8 mouse cellular contexts compared by ENCODE assay signal in genomic region chr4:95507141-95507945, GRCm38 (mm10). TPM values are rescaled to one million over a fixed set of nuclear protein-coding genes. Genes with fewer than 3 reads are reported as not detected.
DNase-seq lines count a peak whose midpoint lies in the region; ATAC-seq and TF ChIP-seq lines count a peak whose summit lies in the region.
"Had no signal": no experiment of that assay in that cellular context is flagged by ENCODE, and none has a peak within 500 bp of the region (broad histone marks: within the 10 kb centered on the region; RNA-seq: fewer than 3 reads in every experiment).

No protein-coding gene starts in this region.

- H3K4me3 ChIP-seq in stomach, embryonic 14.5 days (ENCODE audit: low read depth, low read length) = no peak overlapping the region
- H3K4me3 ChIP-seq in thymus, adult 2 months (ENCODE audit: control insufficient read depth, insufficient read depth, low read length) = no peak overlapping the region
- H3K4me3 ChIP-seq: embryonic facial prominence, embryonic 13.5 days had no signal

- 28% methylated on average over 7 of the region's 7 CpGs for WGBS in stomach, embryonic 14.5 days
- WGBS in thymus, adult 2 months = 71% methylated on average over 7 of the region's 7 CpGs

- H3K9me3 ChIP-seq in stomach, embryonic 14.5 days (ENCODE audit: control insufficient read depth, low read depth, low read length) = no peaks in the 10 kb centered on the region
- H3K9me3 ChIP-seq: embryonic facial prominence, embryonic 13.5 days had no signal

- peak overlapping the region; percentile 49; the same call in 1 of the 2 replicates for H3K27ac ChIP-seq in stomach, embryonic 14.5 days (ENCODE audit: low read length)
- H3K27ac ChIP-seq in thymus, adult 2 months (ENCODE audit: control insufficient read depth, insufficient read depth, low read length) = no peak overlapping the region
- H3K27ac ChIP-seq: embryonic facial prominence, embryonic 13.5 days had no signal

- peaks cover 12% of the 10 kb centered on the region; the same call in 1 of the 2 replicates for H3K4me1 ChIP-seq in stomach, embryonic 14.5 days (ENCODE audit: control insufficient read depth, insufficient read depth, low read length)
- no peaks in the 10 kb centered on the region for H3K4me1 ChIP-seq in thymus, adult 2 months (replicated peaks; ENCODE audit: control insufficient read depth, insufficient read depth, low read length)

- TF ChIP-seq CTCF in thymus, adult 2 months (IDR thresholded peaks at IDR 0.05; ENCODE audit: borderline replicate concordance, control insufficient read depth, extremely low read depth, insufficient read depth, low read length, poor library complexity) = no peak

- ATAC-seq in stomach, embryonic 14.5 days (ENCODE audit: insufficient number of reproducible peaks, insufficient read depth, low FRiP score, low read depth) = peak; percentile 56; the same call in 1 of the 2 replicates

- H3K9ac ChIP-seq in stomach, embryonic 14.5 days (replicated peaks; ENCODE audit: low read depth, low read length) = no peak overlapping the region
- H3K9ac ChIP-seq: embryonic facial prominence, embryonic 13.5 days had no signal

- no peak for TF ChIP-seq POLR2A in thymus, adult 2 months (IDR thresholded peaks at IDR 0.05; ENCODE audit: control insufficient read depth, extremely low read depth, insufficient read depth, low read length, poor library complexity)

- H3K4me2 ChIP-seq in stomach, embryonic 14.5 days (replicated peaks; ENCODE audit: low read depth, low read length) = no peak overlapping the region
- H3K4me2 ChIP-seq: embryonic facial prominence, embryonic 13.5 days had no signal

- peak; percentile 29 for DNase-seq in ovary, postnatal 14 days (ENCODE audit: low spot score)
- DNase-seq in ovary, adult 18-20 months (ENCODE audit: low spot score) = no peak
- peak; percentile 54 for DNase-seq in forelimb bud, embryonic 11.5 days (ENCODE audit: low read depth, low spot score)
- peak; percentile 55 for DNase-seq in kidney, postnatal 14 days
- DNase-seq in thymus, adult 2 months = no peak
- DNase-seq in layer of hippocampus, postnatal 10 days (ENCODE audit: low spot score in 2 of 2) = no peak

- H3K36me3 ChIP-seq in stomach, embryonic 14.5 days (ENCODE audit: control insufficient read depth, insufficient read depth, low read length) = no peaks in the 10 kb centered on the region
- H3K36me3 ChIP-seq in thymus, adult 2 months (ENCODE audit: control insufficient read depth, insufficient read depth, low read length) = no peaks in the 10 kb centered on the region
- H3K36me3 ChIP-seq: embryonic facial prominence, embryonic 13.5 days had no signal

- H3K27me3 ChIP-seq in stomach, embryonic 14.5 days (ENCODE audit: control insufficient read depth, insufficient read depth, low read length) = no peaks in the 10 kb centered on the region
- no peaks in the 10 kb centered on the region for H3K27me3 ChIP-seq in thymus, adult 2 months (ENCODE audit: control insufficient read depth, insufficient read depth, low read length)
- H3K27me3 ChIP-seq: embryonic facial prominence, embryonic 13.5 days had no signal

RNA-seq across cellular contexts. Expression of gene Fggy, which starts 50.0 kb away (rescaled TPM):
- polyA plus RNA-seq in stomach, embryonic 14.5 days (2014; fragmentation: Nextera tagmentation; extraction: Ambion mirVana) = 8.1 and 11.5 TPM in 2 replicates
- polyA plus RNA-seq in thymus, adult 2 months (2012; rRNA removed) = 4.4 and 4.8 TPM in 2 replicates
- 1 to 10 TPM; 7.9 to 9.9 TPM for total RNA-seq in layer of hippocampus, postnatal 10 days (2021)

Comparison
In these comparisons a context has a peak if more than half of its experiments do, and no peak if none do; other contexts are left out.
1. DNase-seq: peak in ovary, postnatal 14 days (single experiment), forelimb bud, embryonic 11.5 days (single experiment) and kidney, postnatal 14 days (single experiment); none in ovary, adult 18-20 months (single experiment), thymus, adult 2 months (single experiment) and layer of hippocampus, postnatal 10 days (0 of 2).